Mouse (Mus musculus): Measurements from ENCODE around the gene Lrrc4. TPM values are rescaled to one million over a fixed set of nuclear protein-coding genes. Genes with fewer than 3 reads are reported as not detected.

Lrrc4 gene
- polyA plus RNA-seq, 1 experiment from 2014 or later, result 7.0 TPM

DNA sequence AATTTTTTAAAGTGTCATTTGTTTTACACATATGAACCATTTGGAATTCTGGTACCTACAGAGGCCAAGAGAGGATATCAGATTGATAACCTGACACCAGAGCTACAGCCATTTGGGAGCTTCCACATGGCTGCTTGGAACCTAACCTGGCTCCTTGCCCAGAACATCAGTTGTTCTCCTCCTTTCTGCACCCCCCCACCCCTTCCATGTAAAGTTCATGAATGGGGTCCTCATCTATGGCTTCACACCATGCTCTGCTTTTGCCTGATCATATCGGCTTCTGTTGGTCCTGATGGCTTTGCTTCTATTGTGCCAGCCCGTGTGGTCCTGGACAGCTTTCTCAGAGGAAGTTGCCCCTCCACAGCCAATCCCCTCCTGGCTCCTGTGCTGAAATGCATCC is 200.6 kb downstream of the Lrrc4 start:
- no peaks in the 10 kb centered on the region for H3K36me3 ChIP-seq (replicated peaks)
- ATAC-seq (replicated peaks), result no peak
- no peaks in the 10 kb centered on the region for H3K9me3 ChIP-seq
- peaks cover 24% of the 10 kb centered on the region for H3K4me1 ChIP-seq
- no peak overlapping the region for H3K27ac ChIP-seq
- no peak overlapping the region for H3K4me3 ChIP-seq
- H3K4me2 ChIP-seq, result no peak overlapping the region
- H3K27me3 ChIP-seq (replicated peaks), result no peaks in the 10 kb centered on the region
- H3K9ac ChIP-seq, result no peak overlapping the region
- WGBS, result 68% methylated on average over 2 of the region's 2 CpGs

DNA sequence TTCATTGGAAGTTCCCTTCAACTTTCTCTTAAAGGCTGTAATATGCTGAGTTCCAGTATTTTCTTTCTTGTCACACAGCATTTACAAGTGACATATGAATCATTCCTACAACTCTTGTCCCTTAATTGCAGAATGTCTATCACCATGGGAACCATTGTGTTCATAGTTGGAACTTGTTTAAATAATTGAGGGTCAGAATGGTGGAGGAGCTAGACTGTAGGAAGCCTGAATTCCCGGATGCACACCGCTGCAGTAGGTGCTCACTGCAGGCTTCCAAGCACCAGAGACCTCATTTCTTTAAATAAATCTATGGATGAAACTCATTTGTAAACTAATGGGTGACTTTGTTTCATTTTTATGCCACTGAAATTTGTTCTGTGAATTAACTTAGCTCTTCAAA is 201.7 kb downstream of the Lrrc4 start:
- WGBS, result 41% methylated on average over 2 of the region's 2 CpGs
- Histone ChIP-seq H3K4me3 (no peak overlapping the region), H3K9ac (no peak overlapping the region), H3K9me3 (no peaks in the 10 kb centered on the region), H3K27me3 (replicated peaks) (no peaks in the 10 kb centered on the region), H3K36me3 (replicated peaks) (no peaks in the 10 kb centered on the region), H3K4me2 (no peak overlapping the region), H3K4me1 (peaks cover 24% of the 10 kb centered on the region), H3K27ac (no peak overlapping the region)
- no peak for ATAC-seq (replicated peaks)

DNA sequence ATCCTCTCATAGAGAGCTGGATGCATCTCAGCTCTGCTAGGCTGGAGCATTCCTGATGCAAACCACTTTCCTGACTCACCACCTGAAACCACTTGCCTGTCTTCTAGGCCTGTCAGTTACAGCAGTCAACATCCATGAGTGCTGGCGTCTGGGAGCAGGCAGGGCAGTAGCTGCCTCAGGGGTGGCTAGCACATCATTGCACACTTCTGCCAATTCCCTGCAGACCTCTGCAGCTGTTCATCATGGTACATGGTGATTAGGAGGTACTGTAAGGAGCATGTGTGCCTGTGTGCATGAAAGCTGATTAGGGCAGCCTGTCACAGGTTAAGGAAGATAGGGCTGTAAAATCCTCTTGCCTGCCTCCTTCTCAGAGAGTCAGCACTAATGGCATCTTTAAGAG is 203.1 kb downstream of the Lrrc4 start:
- Histone ChIP-seq H3K36me3 (replicated peaks) (no peaks in the 10 kb centered on the region), H3K4me1 (peaks cover 16% of the 10 kb centered on the region), H3K9me3 (no peaks in the 10 kb centered on the region), H3K9ac (no peak overlapping the region), H3K27ac (0 out of 2 replicates have a peak overlapping the region, but pooled peaks have one; percentile 36), H3K4me3 (no peak overlapping the region), H3K27me3 (replicated peaks) (no peaks in the 10 kb centered on the region), H3K4me2 (no peak overlapping the region)
- 27% methylated on average over 1 of the region's 1 CpGs for WGBS
- ATAC-seq (replicated peaks), result peak; percentile 87

DNA sequence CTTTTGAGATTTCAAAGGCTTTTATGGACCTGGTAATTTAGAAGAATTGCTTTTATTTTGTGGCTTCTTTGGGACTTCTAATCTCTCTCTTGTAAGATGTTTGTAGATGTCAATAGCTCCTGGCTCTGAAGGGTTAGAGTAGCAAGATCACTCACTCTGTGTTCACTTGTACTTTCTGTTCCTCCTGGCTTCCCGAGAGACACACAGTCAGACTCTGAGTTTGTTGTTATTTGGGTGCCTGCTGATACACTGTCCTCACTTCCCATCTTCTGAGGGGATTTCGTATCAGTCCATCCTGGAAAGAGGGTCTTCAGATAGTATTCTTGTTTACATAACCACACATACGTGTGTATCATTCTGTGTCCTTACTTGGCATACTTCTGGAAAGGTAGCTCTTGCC is 208.6 kb downstream of the Lrrc4 start:
- H3K27me3 ChIP-seq (replicated peaks), result no peaks in the 10 kb centered on the region
- 92% methylated on average over 3 of the region's 3 CpGs for WGBS
- H3K4me2 ChIP-seq, result no peak overlapping the region
- no peak for ATAC-seq (replicated peaks)
- no peak overlapping the region for H3K9ac ChIP-seq
- no peaks in the 10 kb centered on the region for H3K9me3 ChIP-seq
- H3K4me1 ChIP-seq, result peaks cover 16% of the 10 kb centered on the region
- H3K36me3 ChIP-seq (replicated peaks), result no peaks in the 10 kb centered on the region
- no peak overlapping the region for H3K27ac ChIP-seq
- no peak overlapping the region for H3K4me3 ChIP-seq

DNA sequence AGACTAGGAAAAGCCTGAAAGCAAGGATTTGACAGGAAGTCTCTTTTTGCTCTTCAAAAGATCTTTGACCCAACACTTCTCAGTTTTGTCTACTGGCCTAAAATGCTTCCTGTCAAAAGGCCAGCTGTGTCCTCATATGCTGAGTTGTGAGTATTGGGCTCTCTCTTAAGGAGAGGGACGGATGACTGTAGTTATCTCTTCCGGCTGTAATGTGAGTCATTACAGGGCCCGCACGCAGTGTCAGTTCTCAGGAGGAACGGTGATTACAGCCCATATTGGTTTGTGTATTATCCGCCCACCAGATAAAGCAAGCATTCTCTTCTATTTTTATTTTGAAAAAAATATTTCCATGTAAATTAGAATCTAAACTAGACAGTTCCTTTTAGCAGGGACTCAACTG is 209.0 kb downstream of the Lrrc4 start:
- no peak overlapping the region for H3K4me3 ChIP-seq
- H3K27ac ChIP-seq, result no peak overlapping the region
- no peaks in the 10 kb centered on the region for H3K27me3 ChIP-seq (replicated peaks)
- WGBS, result 86% methylated on average over 6 of the region's 6 CpGs
- H3K4me1 ChIP-seq, result peaks cover 16% of the 10 kb centered on the region
- ATAC-seq (replicated peaks), result no peak
- H3K9me3 ChIP-seq, result no peaks in the 10 kb centered on the region
- no peak overlapping the region for H3K9ac ChIP-seq
- H3K4me2 ChIP-seq, result no peak overlapping the region
- no peaks in the 10 kb centered on the region for H3K36me3 ChIP-seq (replicated peaks)

DNA sequence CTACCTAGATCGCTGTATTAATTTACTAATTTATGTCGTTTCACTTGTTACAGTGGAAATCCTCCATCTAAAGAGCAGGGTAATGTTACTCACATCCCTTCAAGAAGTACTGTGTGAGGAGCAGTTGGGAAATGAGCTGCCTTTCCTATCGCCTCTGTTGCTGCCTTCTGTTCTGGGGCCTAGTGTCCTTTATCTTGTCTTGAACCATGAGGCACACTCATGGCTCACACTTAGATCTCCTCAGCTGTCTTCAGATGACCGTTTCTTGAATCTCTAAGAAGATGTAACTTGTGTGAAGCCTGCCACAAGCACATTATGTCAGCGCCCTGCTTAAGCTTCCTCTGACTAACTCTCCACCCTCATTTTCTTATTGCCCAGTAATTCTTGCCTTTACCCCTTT is 209.6 kb downstream of the Lrrc4 start:
- Histone ChIP-seq H3K36me3 (replicated peaks) (no peaks in the 10 kb centered on the region), H3K9me3 (no peaks in the 10 kb centered on the region), H3K4me3 (no peak overlapping the region), H3K27me3 (replicated peaks) (no peaks in the 10 kb centered on the region), H3K4me1 (peaks cover 16% of the 10 kb centered on the region), H3K9ac (no peak overlapping the region), H3K27ac (no peak overlapping the region), H3K4me2 (no peak overlapping the region)
- 95% methylated on average over 5 of the region's 5 CpGs for WGBS
- no peak for ATAC-seq (replicated peaks)

DNA sequence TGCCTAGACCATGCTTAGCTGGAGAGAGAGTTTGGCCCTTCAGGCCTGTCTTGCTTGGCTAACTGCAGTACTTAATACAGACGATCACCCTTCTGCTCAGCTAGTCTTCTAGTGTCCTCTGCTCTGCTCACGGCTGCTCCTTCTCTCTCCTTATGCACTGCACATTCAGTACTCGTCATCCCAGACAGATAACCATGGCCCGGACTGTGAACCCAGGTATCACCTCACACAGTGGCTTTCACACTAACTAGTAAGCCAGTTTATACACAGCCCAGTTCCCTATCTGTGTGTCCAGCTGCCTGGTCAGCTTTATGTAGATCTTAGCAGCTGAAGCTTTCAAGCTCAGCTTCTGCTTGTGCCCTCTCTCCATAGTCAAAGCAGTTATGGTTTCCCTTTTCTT is 210.1 kb downstream of the Lrrc4 start:
- ATAC-seq (replicated peaks), result no peak
- no peak overlapping the region for H3K9ac ChIP-seq
- WGBS, result 93% methylated on average over 4 of the region's 4 CpGs
- no peak overlapping the region for H3K4me2 ChIP-seq
- H3K4me3 ChIP-seq, result no peak overlapping the region
- no peaks in the 10 kb centered on the region for H3K27me3 ChIP-seq (replicated peaks)
- H3K9me3 ChIP-seq, result no peaks in the 10 kb centered on the region
- H3K4me1 ChIP-seq, result peaks cover 16% of the 10 kb centered on the region
- H3K27ac ChIP-seq, result no peak overlapping the region
- no peaks in the 10 kb centered on the region for H3K36me3 ChIP-seq (replicated peaks)

DNA sequence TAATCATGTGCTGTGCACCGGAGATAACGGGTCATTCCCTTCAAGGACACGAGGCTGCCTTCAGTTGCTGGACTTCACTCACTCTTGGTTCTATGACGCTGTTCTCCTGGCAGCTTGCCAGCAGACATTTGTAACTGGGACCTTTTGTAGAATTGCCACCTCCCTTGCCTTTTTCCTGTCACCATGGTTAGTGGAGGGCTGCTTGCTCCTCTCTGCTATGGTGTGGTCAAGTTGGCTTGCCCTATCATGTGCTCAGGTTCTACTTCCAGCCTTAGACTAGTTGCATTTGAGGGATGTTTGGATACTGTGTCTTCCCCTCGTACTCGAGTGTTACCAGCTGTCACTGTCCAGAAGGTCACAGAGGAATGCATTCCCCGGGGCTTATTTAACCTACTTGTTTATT is 212.8 kb downstream of the Lrrc4 start:
- Histone ChIP-seq H3K4me1 (peaks cover 16% of the 10 kb centered on the region), H3K27ac (no peak overlapping the region), H3K4me3 (no peak overlapping the region), H3K9ac (no peak overlapping the region), H3K36me3 (replicated peaks) (no peaks in the 10 kb centered on the region), H3K4me2 (no peak overlapping the region), H3K9me3 (no peaks in the 10 kb centered on the region), H3K27me3 (replicated peaks) (no peaks in the 10 kb centered on the region)
- ATAC-seq (replicated peaks), result no peak; the same call in 1 of the 2 replicates
- WGBS, result 37% methylated on average over 7 of the region's 7 CpGs

DNA sequence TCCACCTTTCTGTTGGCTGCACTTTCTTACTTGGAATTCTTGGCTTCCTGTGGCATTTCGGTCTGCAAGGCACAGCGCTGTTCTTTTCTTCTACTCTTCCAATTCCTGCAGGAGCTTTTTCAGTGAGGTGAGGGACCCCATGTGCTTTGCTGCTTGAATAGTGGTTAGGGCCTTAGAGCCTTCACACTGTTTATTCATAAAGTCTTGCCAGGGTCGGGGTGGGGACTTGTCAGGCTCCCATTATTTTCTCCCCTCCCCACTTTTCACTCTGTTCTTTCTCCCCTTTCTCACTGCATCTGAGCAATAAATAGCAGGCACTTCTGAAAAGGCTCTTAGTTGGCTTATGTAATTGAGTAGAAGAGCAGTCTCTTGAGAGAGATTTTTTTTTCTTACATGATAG is 213.2 kb downstream of the Lrrc4 start:
- Histone ChIP-seq H3K9ac (no peak overlapping the region), H3K27me3 (replicated peaks) (no peaks in the 10 kb centered on the region), H3K36me3 (replicated peaks) (no peaks in the 10 kb centered on the region), H3K27ac (no peak overlapping the region), H3K4me3 (no peak overlapping the region), H3K9me3 (no peaks in the 10 kb centered on the region), H3K4me2 (no peak overlapping the region), H3K4me1 (peaks cover 16% of the 10 kb centered on the region)
- no peak for ATAC-seq (replicated peaks)
- WGBS, result 36% methylated on average over 3 of the region's 3 CpGs

DNA sequence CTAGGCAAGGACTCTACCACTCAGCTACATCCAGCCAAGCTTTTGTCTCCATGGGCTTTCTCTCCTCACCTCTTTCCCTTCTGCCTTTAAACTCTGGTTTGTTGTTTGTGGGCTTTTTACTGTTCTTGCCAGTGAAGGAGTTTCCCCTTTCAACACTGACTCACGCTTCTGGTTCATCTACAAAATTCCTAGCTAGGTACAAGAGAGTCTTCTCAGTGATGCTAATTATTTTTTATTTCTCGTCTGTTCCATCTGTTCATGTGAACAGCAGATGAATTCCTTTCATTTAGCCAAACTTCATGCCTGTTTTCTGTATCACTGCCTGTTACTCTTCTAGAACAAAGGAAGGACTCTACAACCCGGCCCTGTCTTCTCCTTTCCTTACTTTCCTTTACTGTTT is 215.6 kb downstream of the Lrrc4 start:
- WGBS, result 46% methylated on average over 3 of the region's 3 CpGs
- Histone ChIP-seq H3K36me3 (replicated peaks) (no peaks in the 10 kb centered on the region), H3K4me3 (no peak overlapping the region), H3K27ac (no peak overlapping the region), H3K9me3 (no peaks in the 10 kb centered on the region), H3K27me3 (replicated peaks) (no peaks in the 10 kb centered on the region), H3K9ac (no peak overlapping the region), H3K4me1 (peaks cover 16% of the 10 kb centered on the region), H3K4me2 (no peak overlapping the region)
- no peak for ATAC-seq (replicated peaks)

DNA sequence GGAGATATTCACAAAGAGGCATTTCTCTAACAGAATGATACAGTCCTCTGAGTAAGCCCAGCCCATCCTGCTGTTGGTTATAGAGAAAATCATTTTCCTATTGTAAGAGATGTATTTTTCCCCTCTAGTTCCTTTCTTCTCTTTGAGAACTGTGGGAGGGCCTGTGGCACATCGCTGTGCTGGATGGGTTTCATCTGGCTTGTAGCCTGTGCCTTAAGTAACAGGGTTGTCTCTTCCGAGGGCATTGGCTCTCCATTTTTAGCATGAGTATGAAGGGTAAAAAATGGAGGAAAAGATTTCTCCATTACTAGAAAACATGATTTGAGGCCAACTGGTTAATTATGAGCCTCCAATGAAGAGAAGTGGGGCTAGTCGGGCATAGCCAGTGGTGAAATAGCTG is 216.1 kb downstream of the Lrrc4 start:
- ATAC-seq (replicated peaks), result no peak
- no peaks in the 10 kb centered on the region for H3K9me3 ChIP-seq
- 79% methylated on average over 3 of the region's 3 CpGs for WGBS

DNA sequence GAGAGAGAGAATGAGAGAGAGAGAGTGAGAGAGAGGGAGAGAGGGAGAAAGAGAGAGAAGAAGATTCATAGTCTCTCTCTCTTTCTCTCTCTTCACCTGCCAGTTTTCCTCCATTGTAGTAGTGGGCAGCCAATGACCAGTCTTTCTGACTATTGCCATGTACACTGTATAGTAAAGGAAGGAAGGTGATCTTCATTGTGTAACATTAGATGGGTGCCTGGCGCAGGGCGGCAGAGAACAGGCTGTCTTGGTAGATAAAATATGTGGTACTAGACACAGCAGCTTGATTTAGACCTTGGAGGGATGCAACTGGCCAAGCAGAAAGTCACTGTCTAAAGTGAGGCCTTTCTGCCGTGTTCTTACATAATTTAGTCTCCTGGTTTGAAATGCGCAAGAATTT is 216.7 kb downstream of the Lrrc4 start:
- Histone ChIP-seq H3K9ac (no peak overlapping the region), H3K36me3 (replicated peaks) (no peaks in the 10 kb centered on the region), H3K4me1 (peaks cover 14% of the 10 kb centered on the region), H3K9me3 (no peaks in the 10 kb centered on the region), H3K4me3 (no peak overlapping the region), H3K27me3 (replicated peaks) (no peaks in the 10 kb centered on the region), H3K4me2 (no peak overlapping the region), H3K27ac (no peak overlapping the region)
- no peak for ATAC-seq (replicated peaks)
- 80% methylated on average over 4 of the region's 4 CpGs for WGBS

More for the DNA sequence above, 216.1 kb downstream of the Lrrc4 start:
- Histone ChIP-seq H3K4me2 (no peak overlapping the region), H3K27me3 (replicated peaks) (no peaks in the 10 kb centered on the region), H3K9ac (no peak overlapping the region), H3K36me3 (replicated peaks) (no peaks in the 10 kb centered on the region), H3K4me3 (no peak overlapping the region), H3K27ac (no peak overlapping the region), H3K4me1 (peaks cover 16% of the 10 kb centered on the region)

DNA sequence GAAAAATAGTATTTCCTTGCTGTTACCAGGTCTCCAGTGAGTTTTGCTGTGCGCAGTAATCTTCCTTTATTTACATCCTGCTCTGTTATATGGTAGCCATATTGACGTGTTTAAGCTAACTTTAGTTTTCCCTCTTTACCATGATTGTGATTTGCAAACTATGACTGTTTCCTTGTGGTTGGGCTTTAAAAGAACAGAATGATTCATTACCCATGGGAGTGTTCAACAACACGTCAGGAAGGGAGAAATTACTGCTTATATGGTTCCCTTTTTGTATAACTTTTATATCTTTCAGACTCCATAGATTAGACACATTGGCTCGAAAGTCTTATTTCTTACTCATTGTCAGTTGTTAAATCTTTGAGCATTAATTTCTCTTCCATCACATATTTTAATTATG is 218.1 kb downstream of the Lrrc4 start:
- no peak for ATAC-seq (replicated peaks)
- H3K27ac ChIP-seq, result no peak overlapping the region
- no peak overlapping the region for H3K9ac ChIP-seq
- no peaks in the 10 kb centered on the region for H3K9me3 ChIP-seq
- no peaks in the 10 kb centered on the region for H3K27me3 ChIP-seq (replicated peaks)
- no peak overlapping the region for H3K4me3 ChIP-seq
- no peaks in the 10 kb centered on the region for H3K36me3 ChIP-seq (replicated peaks)
- peaks cover 1% of the 10 kb centered on the region for H3K4me1 ChIP-seq
- no peak overlapping the region for H3K4me2 ChIP-seq
- 84% methylated on average over 4 of the region's 4 CpGs for WGBS
